Mouse (Mus musculus): Measurements from ENCODE around the gene Popdc2. TPM values are rescaled to one million over a fixed set of nuclear protein-coding genes. Genes with fewer than 3 reads are reported as not detected.
"Not testable (repeated sequence)": the region's sequence is repeated elsewhere in the genome, so short reads cannot be mapped to it uniquely, and the experiment has no call there.

Gene Popdc2
- polyA plus RNA-seq, 1 experiment = 3.3 TPM

DNA sequence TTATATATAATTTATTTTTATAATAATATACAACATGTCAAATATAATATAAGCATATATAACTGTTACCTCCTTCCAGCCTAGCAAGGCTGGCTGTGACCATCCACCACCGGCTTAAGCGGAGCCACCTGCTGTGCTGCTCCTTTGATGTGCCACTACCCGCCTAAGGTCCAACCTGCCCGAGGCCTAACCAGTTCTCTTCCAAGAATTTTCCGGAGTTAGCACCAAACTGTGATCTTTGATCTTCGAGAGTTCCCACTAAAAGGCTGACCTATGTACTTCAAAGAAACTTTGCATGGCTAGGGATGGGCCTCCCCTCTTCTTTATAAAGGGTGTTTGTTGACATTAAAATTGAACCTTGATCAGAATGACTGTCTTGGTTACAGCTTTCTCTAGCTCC, 27.6 kb upstream of the Popdc2 start:
- 80% methylated on average over 6 of the region's 6 CpGs for WGBS
- H3K4me1 ChIP-seq (ENCODE audit: control insufficient read depth, insufficient read depth, insufficient read length) = no peaks in the 10 kb centered on the region
- H3K4me3 ChIP-seq (ENCODE audit: extremely low read depth, insufficient read depth, insufficient read length) = no peak overlapping the region
- TF ChIP-seq POLR2A (IDR thresholded peaks at IDR 0.05; ENCODE audit: low read depth, low read length) = no peak
- TF ChIP-seq CTCF (IDR thresholded peaks at IDR 0.05; ENCODE audit: extremely low read depth, insufficient read depth, insufficient read length, insufficient replicate concordance) = no peak
- no peak for DNase-seq (ENCODE audit: low read depth in 1 of 2, low spot score in 2 of 2)
- no peaks in the 10 kb centered on the region for H3K27me3 ChIP-seq (ENCODE audit: control insufficient read depth, insufficient read depth, low read length)
- no peak overlapping the region for H3K27ac ChIP-seq (ENCODE audit: insufficient read depth, low read length)
- H3K36me3 ChIP-seq (ENCODE audit: control insufficient read depth, insufficient read depth, low read length) = no peaks in the 10 kb centered on the region

DNA sequence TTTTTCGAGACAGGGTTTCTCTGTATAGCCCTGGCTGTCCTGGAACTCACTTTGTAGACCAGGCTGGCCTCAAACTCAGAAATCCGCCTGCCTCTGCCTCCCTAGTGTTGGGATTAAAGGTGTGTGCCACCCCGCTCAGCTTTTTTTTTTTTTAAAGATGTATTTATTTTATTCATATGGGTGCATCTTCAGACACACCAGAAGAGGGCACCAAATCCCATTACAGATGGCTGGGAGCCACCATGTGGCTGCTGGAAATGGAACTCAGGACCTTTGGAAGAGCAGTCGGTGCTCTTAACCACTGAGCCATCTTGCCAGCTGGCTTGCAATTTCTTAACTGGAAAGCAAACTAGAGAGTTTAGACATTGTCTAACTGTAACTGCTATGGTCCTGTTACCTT, 23.9 kb upstream of the Popdc2 start:
- WGBS = 80% methylated on average over 4 of the region's 4 CpGs
- not testable (repeated sequence) for H3K36me3 ChIP-seq (ENCODE audit: control insufficient read depth, insufficient read depth, low read length); H3K4me1 ChIP-seq (ENCODE audit: control insufficient read depth, insufficient read depth, insufficient read length); H3K27me3 ChIP-seq (ENCODE audit: control insufficient read depth, insufficient read depth, low read length); DNase-seq (ENCODE audit: low read depth in 1 of 2, low spot score in 2 of 2); H3K27ac ChIP-seq (ENCODE audit: insufficient read depth, low read length); H3K4me3 ChIP-seq (ENCODE audit: extremely low read depth, insufficient read depth, insufficient read length)

- Histone ChIP-seq H3K27ac (ENCODE audit: insufficient read depth, low read length) (no peak within 1 kb of the TSS), H3K4me1 (ENCODE audit: control insufficient read depth, insufficient read depth, insufficient read length) (peaks cover 3% of the 10 kb centered on the region; the same call in 1 of the 2 replicates), H3K4me3 (ENCODE audit: extremely low read depth, insufficient read depth, insufficient read length) (peak within 1 kb of the TSS; percentile 23; the same call in 1 of the 2 replicates), H3K36me3 (ENCODE audit: control insufficient read depth, insufficient read depth, low read length) (no peaks in the 10 kb centered on the region), H3K27me3 (ENCODE audit: control insufficient read depth, insufficient read depth, low read length) (no peaks in the 10 kb centered on the region)
- 39% methylated on average over 30 of the region's 30 CpGs for WGBS
- DNase-seq (ENCODE audit: low read depth in 1 of 2, low spot score in 2 of 2) = peak in 1 of 2 experiments; percentile 16
- TF ChIP-seq CTCF (IDR thresholded peaks at IDR 0.05; ENCODE audit: extremely low read depth, insufficient read depth, insufficient read length, insufficient replicate concordance) (no peak), POLR2A (IDR thresholded peaks at IDR 0.05; ENCODE audit: low read depth, low read length) (no peak)
Observed at GRCm38 (mm10) chr16:38341396-38342324, 20.3 kb upstream of the Popdc2 start, which contains the start of gene Maats1. Gene Maats1, minus strand, starts transcription at chr16:38342143.

DNA sequence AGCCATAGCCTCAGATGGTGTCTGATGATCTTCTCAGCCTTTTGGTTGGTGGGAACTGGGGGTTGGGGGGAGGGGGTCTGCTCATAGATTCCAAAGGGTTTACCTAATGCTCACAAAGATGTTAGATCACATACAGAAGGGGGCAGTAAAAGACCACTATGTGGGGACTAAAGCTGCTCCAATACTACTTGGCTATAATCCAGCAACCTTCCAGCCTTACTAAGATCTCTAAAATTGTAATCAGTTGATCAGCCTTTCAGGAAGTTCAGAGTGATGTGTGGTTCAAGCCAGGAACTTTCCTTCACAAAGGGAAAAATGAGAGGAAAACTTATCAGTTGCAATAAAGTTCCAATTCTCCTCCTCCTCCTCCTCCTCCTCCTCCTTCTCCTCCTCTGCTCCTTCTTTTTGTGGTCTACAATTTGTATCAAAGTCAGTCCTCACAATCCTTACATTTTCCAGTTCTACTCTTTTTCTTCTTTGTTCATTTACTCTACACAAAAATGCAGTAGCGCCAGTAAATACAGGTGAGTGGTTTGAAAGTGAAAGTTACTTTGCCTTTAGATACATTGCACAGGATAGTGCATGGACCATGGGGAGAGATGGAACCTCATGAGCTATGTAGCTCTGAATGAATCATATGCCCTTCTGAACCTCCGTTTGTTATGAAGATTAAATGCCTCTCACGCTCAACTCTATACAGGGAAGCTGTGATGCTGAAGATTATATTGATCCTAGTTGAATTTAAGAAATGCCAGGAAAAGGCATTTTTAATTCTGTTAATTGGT, 16.9 kb upstream of the Popdc2 start:
- no peaks in the 10 kb centered on the region for H3K27me3 ChIP-seq (ENCODE audit: control insufficient read depth, insufficient read depth, low read length)
- TF ChIP-seq CTCF (IDR thresholded peaks at IDR 0.05; ENCODE audit: extremely low read depth, insufficient read depth, insufficient read length, insufficient replicate concordance) (no peak), POLR2A (IDR thresholded peaks at IDR 0.05; ENCODE audit: low read depth, low read length) (no peak)
- H3K4me3 ChIP-seq (ENCODE audit: extremely low read depth, insufficient read depth, insufficient read length) = no peak overlapping the region
- DNase-seq (ENCODE audit: low read depth in 1 of 2, low spot score in 2 of 2) = peak in 1 of 2 experiments; percentile 25
- 75% methylated on average over 3 of the region's 3 CpGs for WGBS
- no peak overlapping the region for H3K27ac ChIP-seq (ENCODE audit: insufficient read depth, low read length)
- peaks cover 7% of the 10 kb centered on the region for H3K36me3 ChIP-seq (ENCODE audit: control insufficient read depth, insufficient read depth, low read length)
- peaks cover 7% of the 10 kb centered on the region; the same call in 1 of the 2 replicates for H3K4me1 ChIP-seq (ENCODE audit: control insufficient read depth, insufficient read depth, insufficient read length)

GRCm38 (mm10) chr16:38346529-38347325, 15.3 kb upstream of the Popdc2 start, which contains the start of the genes Cox17 and Gm21987:
Gene Cox17, plus strand, starts transcription at chr16:38346991.
Gene Gm21987, plus strand, starts transcription at chr16:38347040.
- peaks cover 17% of the 10 kb centered on the region for H3K36me3 ChIP-seq (ENCODE audit: control insufficient read depth, insufficient read depth, low read length)
- peak; percentile 91 to 94 for DNase-seq (ENCODE audit: low read depth in 1 of 2, low spot score in 2 of 2)
- H3K27ac ChIP-seq (ENCODE audit: insufficient read depth, low read length) = peak within 1 kb of the TSS; percentile 95
- peak within 1 kb of the TSS; percentile 100 for H3K4me3 ChIP-seq (ENCODE audit: extremely low read depth, insufficient read depth, insufficient read length)
- no peaks in the 10 kb centered on the region for H3K27me3 ChIP-seq (ENCODE audit: control insufficient read depth, insufficient read depth, low read length)
- WGBS = 3% methylated on average over 35 of the region's 35 CpGs
- H3K4me1 ChIP-seq (ENCODE audit: control insufficient read depth, insufficient read depth, insufficient read length) = peaks cover 9% of the 10 kb centered on the region; the same call in 1 of the 2 replicates
- TF ChIP-seq CTCF (IDR thresholded peaks at IDR 0.05; ENCODE audit: extremely low read depth, insufficient read depth, insufficient read length, insufficient replicate concordance) (no peak), POLR2A (IDR thresholded peaks at IDR 0.05; ENCODE audit: low read depth, low read length) (peak; percentile 89)

- TF ChIP-seq POLR2A (IDR thresholded peaks at IDR 0.05; ENCODE audit: low read depth, low read length) = no peak
- TF ChIP-seq CTCF (IDR thresholded peaks at IDR 0.05; ENCODE audit: extremely low read depth, insufficient read depth, insufficient read length, insufficient replicate concordance) = no peak
- H3K4me1 ChIP-seq (ENCODE audit: control insufficient read depth, insufficient read depth, insufficient read length) = peaks cover 6% of the 10 kb centered on the region; the same call in 1 of the 2 replicates
Observed at GRCm38 (mm10) chr16:38347588-38347987, 14.4 kb upstream of the Popdc2 start.

More at GRCm38 (mm10) chr16:38347588-38347987, 14.4 kb upstream of the Popdc2 start:
- Histone ChIP-seq H3K36me3 (ENCODE audit: control insufficient read depth, insufficient read depth, low read length) (peaks cover 20% of the 10 kb centered on the region), H3K4me3 (ENCODE audit: extremely low read depth, insufficient read depth, insufficient read length) (peak overlapping the region; percentile 100), H3K27ac (ENCODE audit: insufficient read depth, low read length) (no peak overlapping the region), H3K27me3 (ENCODE audit: control insufficient read depth, insufficient read depth, low read length) (no peaks in the 10 kb centered on the region)
- 55% methylated on average over 6 of the region's 6 CpGs for WGBS
- no peak for DNase-seq (ENCODE audit: low read depth in 1 of 2, low spot score in 2 of 2)

All from spleen, adult 2 months (tissue).